Mouse (Mus musculus) fat pad, adult 2 months (tissue): ENCODE data around the gene Foxred2.

Experiments used
- DNase-seq: peaks from one replicate; pipeline ENCODE4 v3.0.0-alpha.2; 2011; ENCODE audit warnings: low read depth, low spot score; ENCODE audit errors: extremely low read depth

The Foxred2 gene

DNA sequence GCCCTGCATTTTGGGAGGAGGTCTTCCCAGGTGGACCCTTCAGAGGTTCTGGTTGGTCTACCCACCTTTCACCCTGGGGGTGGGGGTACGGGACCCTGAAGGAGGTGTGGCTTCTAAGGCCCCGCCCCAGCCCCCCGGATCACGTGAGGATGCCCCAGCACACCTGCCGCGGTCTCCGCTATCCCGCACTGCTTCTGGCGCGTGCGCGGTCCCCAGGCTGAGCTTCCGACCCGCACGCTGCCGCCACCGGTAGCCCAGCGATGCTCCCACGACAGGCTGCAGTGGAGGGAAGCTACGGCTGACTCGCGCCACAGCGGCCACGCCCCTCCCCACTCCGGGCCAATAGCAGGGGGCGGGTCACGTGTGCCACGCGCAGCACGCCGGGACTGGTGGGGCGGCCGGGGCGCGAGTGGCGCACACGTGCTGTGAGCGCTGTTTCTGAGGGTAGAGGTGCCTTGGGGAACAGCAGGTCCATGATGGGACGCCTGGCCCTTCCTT is at the start of gene Foxred2:
Gene Foxred2, minus strand, starts transcription at position 319 of the 498 bp plus-strand sequence.
- DNase-seq = no peak

DNA sequence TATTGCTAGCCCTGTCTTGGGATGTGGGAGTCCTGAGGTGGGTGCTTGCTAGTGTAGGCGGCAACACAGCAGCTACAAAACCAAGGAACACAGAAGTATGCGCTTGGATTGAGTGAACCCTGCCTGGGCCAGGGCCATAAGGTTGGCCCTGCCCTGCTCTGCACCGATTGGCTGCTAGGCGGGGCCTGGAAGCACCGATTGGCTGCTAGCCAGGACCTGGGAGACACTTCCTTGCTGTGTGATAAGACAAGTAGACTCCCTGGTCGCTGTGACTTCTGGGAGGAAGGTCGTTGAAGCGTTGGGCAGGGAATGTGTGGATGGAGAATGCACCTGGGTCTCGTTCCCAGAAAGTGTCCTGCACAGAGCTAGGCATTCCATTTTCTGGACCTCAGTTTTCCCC is 47.4 kb upstream of the Foxred2 start:
- no peak for DNase-seq

GRCm38 (mm10) chr15:78001400-78001799 is 44.9 kb upstream of the Foxred2 start:
- DNase-seq = no peak

- no peak for DNase-seq
These were observed 32.0 kb upstream of the Foxred2 start for GRCm38 (mm10) chr15:77988541-77988940.

DNA sequence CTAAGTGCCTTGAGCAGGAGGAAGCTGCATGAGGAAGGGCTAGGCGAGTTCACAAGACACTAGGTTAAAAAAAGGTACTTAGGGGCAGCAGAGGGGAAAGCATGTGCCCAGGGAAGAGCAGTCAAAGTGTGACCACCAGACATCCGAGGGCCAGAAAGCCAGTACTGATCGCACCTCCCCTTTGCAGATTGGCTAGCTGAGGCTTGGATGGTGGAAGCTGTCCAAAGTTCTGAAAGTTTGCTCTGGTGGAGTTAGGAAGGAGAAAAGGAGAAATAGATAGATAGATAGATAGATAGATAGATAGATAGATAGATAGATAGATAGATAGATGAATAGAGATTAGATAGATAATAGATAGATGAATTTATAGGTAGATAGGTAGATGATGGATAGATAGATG is 26.9 kb upstream of the Foxred2 start:
- DNase-seq = no peak

GRCm38 (mm10) chr15:77982195-77982939 is 25.8 kb upstream of the Foxred2 start:
- no peak for DNase-seq

DNA sequence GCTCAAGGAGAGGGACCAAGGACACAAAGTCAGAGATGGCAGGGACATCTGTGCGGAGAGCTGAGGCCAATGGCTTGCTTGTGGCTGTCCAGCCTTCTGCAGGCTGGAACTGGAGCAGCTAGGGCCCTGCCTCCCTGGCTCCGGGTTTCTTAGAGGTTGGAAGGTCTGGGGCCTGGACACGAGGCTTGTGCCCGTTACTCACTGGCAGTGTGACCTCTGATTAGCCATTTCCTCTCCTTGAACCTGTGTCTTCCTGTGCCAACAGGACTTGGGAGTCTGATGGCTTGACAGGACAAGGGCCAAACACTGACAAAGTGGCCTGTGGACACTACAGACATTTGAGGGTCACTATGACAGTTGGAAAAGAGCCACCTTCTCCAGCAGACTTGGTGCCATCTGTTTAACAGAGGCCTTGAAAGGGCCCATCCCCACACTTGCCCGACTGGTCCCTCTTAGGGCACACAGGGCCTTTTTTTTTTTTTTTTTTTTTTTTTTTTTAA is 24.7 kb upstream of the Foxred2 start:
- no peak for DNase-seq

GRCm38 (mm10) chr15:77979427-77979865 is 22.9 kb upstream of the Foxred2 start:
- no peak for DNase-seq

DNA sequence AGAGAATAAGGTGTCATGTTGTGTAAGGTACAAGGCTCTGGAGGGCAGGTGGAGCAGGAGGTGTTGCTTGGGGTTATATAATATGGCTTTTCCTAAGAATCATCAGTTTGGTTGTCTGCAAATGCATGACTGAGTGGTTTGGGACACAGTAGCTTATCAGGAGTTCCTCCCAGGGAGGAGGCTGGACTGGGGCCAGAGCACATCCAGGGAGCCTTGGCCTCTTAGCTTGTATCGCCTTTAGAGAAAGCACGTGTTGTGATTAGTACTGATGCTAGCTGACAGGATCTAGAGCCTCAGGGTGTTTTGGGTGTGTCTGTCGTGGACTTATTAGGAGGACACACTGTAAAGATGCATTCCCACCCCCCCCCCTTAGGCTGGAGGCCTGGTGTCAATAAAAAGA is 21.1 kb upstream of the Foxred2 start:
- DNase-seq = no peak

DNA sequence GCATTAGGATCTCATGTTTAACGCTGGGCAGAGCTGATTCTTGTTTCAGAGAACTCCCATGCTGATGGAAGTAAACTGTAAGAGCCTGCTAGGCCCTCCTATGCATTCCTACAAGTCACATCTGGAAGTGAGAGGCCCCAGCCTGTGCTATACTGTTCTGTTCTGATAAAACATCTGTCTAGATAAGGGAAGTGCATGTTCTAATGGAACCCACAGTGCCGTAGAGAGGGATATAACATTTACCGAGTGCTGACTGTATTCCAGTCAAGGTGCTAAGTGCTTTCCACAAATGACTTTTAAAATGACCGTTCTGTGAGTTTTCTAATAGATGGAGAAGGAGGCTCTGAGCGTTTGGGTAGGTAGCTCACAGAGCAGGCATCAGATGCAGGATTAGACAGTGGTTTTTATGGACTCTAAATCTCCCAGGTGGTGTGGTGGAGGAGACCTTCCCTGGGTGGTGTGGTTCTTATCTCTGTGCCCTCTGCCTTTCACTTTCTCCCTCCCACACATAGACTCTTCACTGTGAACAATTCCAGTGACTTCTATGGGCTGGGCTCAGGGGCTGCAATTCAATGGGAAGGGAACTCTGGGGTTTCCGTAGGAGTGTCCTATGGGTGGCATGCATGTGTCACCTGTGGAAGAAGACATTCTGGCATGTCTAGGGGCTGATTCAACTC is 17.8 kb upstream of the Foxred2 start:
- no peak for DNase-seq

DNA sequence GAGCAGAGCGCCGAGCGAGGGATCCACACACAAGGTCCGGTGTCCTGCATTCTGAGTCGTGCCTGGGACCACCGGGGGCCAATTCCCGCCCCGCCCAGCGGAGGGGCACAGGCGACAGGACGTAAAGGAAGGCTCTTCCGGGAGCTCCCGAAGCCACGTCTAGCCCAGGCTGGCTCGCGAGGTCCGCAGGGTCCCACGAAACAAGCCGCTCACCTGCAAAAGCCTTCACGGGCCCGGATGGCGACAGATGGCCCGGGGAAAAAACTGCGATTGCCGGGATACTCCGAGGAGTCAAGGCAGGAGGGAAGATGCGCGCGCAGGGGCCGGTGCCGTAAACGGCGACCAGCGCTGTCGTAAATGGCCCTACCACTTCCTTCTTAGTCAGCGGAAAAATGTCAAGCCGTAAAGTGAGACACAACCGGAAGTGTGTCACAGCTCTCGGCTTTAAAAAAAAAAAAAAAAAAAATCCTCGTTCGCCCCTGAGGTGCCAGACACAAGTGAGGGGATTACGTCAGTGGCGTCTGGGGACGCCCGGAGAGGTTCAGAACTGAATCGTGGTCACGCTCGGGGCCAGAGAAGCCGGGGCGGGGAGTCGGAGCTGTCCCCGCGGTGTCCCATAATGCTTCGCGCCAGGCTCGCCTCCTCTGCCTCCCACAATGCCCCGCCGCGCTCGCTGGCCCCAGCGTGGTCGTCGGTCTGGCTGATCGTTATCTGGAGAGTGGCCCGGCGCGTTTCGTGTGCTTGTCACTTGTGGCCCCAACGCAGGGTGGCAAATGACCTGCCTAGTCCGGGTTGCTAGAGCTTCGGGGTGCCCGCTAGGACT is 14.2 kb upstream of the Foxred2 start, which contains the start of gene Eif3d:
Gene Eif3d, minus strand, starts transcription at position 344 of the 823 bp plus-strand sequence.
- DNase-seq = peak; percentile 56

DNA sequence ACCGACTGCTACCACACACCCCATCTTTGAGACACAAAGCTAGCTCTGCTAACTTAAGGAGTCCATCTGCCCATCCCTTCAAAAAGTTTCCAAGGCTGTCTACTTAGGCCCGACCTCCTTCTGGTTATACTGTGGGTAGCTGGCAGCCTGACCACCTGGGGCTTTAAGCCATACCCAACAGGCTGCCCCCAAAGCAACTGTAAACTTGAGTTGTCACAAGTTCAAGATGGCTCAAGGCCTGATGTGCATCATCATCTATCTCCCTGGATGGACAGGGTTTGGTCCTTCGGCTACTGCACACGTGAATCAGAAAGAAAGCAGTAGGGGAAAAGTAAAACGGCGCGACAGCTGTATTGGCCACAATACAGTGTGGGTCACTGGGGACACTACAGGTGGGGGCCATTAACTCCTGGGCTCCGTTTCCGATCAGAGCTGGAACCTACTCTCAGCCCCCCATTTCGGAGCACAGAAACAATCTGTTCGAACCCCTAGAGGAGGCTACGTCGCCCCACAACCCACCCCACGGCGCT is 13.5 kb upstream of the Foxred2 start:
- DNase-seq = no peak

- no peak for DNase-seq
These were observed 8.6 kb upstream of the Foxred2 start for GRCm38 (mm10) chr15:77965117-77965528.

- DNase-seq = no peak
These were observed 5.9 kb upstream of the Foxred2 start for GRCm38 (mm10) chr15:77962447-77962846.

DNA sequence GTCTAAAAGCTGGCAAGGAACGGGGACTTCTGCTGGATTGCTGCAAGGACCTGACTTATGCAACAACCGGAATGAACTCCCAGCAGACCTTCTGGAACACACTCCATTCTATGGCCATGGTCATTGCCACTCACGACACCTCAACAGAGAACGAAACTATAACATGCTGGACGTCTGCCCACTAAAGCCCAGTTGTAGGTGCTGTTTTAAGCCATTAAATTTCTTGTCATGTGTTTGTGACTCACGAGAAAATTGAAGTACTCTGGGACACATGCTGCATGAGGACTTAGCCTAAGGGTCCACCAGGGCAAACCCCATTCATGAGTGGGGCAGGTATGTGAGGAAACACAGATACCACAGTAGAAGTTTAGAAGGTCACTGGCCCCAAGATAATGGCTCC is 4.2 kb upstream of the Foxred2 start:
- no peak for DNase-seq

DNA sequence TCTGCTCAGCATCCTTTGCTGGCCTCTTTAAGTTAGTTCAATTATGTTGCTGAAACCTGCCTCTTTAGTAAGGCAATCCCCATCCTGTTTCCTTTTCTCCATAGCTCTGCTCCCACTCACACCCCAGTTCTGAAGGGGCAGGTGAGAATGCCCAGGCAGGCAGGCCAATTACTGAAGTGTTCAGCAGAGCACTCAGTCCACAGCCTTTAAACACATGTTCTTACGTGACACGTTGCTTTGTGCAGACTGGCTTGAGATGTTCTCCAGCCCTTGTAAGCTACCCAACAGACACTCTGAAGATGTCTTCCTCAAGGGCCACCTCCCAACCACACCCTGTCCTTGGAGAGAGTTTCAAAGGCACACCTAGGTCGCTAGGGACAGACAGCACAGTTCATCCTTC is 1.5 kb upstream of the Foxred2 start:
- DNase-seq = no peak

DNA sequence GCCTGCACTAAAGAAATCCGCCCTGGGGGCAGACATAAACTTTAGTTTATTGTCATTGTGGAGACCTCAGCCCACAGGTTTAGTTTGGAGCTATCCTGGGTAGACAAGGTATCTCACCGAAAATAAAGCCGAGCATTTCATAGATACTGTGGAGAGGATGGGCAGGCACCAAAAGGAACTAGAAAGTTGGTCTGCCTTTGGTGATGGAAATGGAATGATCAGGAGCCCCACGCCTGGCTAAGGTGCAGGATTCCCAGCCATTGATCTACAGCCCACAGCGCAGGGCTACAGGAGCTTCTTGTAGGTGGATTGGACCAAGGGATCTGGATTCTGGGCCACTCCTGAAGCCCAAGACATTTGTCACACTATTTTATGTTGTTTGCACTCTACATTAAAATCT is 1.1 kb upstream of the Foxred2 start:
- DNase-seq = no peak

DNA sequence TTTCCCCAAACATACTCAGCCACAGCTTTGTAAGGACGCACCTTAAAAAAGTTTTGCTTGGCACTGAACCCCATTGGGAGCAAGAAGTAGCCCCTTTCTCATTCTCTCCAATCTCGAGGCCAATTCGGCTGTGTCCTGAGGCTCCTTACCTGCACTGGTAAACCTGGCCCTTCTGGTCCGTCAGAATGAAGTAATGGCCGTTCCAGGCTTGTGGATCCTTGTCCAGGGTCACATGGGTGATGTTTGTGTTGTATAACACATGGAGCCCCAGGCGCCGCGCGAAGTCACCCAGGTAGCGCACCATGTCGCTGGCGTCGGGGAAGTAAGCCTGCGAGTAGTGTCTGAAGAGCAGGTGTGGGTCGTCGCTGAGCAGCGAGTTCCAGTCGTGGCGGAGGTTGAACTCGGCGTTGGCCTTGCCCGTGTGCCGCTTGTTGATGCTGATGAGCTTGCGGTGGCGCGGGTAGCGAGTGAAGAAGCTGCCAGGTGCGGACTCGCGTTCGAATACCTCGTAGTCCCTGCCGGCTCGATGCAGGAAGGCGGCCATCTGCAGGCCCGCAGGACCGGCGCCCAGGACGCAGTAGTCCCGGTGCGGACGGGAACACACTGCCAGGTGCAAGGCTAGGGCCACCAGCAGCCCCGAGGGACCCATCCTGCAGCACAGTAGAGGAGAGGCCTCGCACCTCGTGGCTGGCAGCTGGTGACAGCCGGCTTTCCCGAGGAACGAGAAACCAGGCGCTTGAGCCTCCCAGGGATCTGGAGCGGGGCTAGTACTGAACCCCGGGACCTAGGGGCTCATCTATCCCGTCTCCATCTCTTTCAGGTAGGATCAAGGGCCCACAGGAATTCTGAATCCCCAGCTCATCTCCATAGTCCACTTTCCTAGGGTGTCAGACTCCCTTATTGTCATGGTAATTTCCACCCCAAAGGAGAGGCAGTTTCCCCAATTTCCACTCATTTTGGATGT is 800 bp downstream of the Foxred2 start:
- no peak for DNase-seq

- no peak for DNase-seq
These were observed 2.2 kb downstream of the Foxred2 start for GRCm38 (mm10) chr15:77954362-77954761.

- DNase-seq = no peak
These were observed 3.6 kb downstream of the Foxred2 start for GRCm38 (mm10) chr15:77952921-77953320.
